Mouse (Mus musculus): ENCODE measurements around the gene Tfdp2.

- TF ChIP-seq CTCF (IDR thresholded peaks at IDR 0.05; ENCODE audit: low read depth, low read length) (no peak), POLR2A (IDR thresholded peaks at IDR 0.05; ENCODE audit: extremely low read depth, insufficient read depth, low read length) (no peak)
These were observed 86.0 kb downstream of the Tfdp2 start for GRCm38 (mm10) chr9:96282082-96282481.
